Mouse (Mus musculus) lung, postnatal 4 days (tissue): ENCODE measurements at regions not wholly inside any gene's neighbourhood (a gene's known extent, or its start where the extent isn't known, plus 50 kb on each side); places are given as distances from the start of the nearest gene placed in this dataset.

Source experiments
- DNase-seq, 2 experiments: peaks; one replicate each; pipeline ENCODE4 v3.0.0; 2021

GRCm38 (mm10) chr11:117538732-117539131 is 54.6 kb downstream of the Gm11733 start:
- no peak for DNase-seq

- no peak for DNase-seq
These were observed 56.4 kb downstream of the Gm11733 start for GRCm38 (mm10) chr11:117540609-117541008.

GRCm38 (mm10) chr11:117541205-117541884 is 57.2 kb downstream of the Gm11733 start:
- peak; percentile 60 to 79 for DNase-seq

GRCm38 (mm10) chr11:117543191-117543590 is 59.0 kb downstream of the Gm11733 start:
- DNase-seq = no peak

GRCm38 (mm10) chr11:117544507-117544906 is 60.3 kb downstream of the Gm11733 start:
- DNase-seq = no peak

GRCm38 (mm10) chr11:117544926-117545325 is 60.8 kb downstream of the Gm11733 start:
- DNase-seq = no peak

- no peak for DNase-seq
These were observed 67.8 kb downstream of the Gm11733 start for GRCm38 (mm10) chr11:117551926-117552325.

GRCm38 (mm10) chr11:117552430-117552969 is 68.3 kb downstream of the Gm11733 start:
- DNase-seq = no peak

GRCm38 (mm10) chr11:117554111-117554510 is 69.9 kb downstream of the Gm11733 start:
- peak in 1 of 2 experiments; percentile 18 for DNase-seq

- DNase-seq = peak; percentile 31 to 62
These were observed 73.6 kb downstream of the Gm11733 start for GRCm38 (mm10) chr11:117557474-117558381.

GRCm38 (mm10) chr11:117559839-117560238 is 75.7 kb downstream of the Gm11733 start:
- DNase-seq = no peak

- DNase-seq = no peak
These were observed 83.9 kb downstream of the Gm11733 start for GRCm38 (mm10) chr11:117567961-117568605.

GRCm38 (mm10) chr11:117568606-117568991 is 84.4 kb downstream of the Gm11733 start:
- DNase-seq = peak; percentile 47 to 54

- no peak for DNase-seq
These were observed 84.5 kb upstream of the Tnrc6c start for GRCm38 (mm10) chr11:117569566-117570101.

GRCm38 (mm10) chr11:117571858-117572257 is 82.2 kb upstream of the Tnrc6c start:
- no peak for DNase-seq

GRCm38 (mm10) chr11:117574721-117575120 is 79.4 kb upstream of the Tnrc6c start:
- peak; percentile 51 to 82 for DNase-seq

GRCm38 (mm10) chr11:117579121-117579520 is 75.0 kb upstream of the Tnrc6c start:
- DNase-seq = no peak

- no peak for DNase-seq
These were observed 74.4 kb upstream of the Tnrc6c start for GRCm38 (mm10) chr11:117579720-117580119.

- no peak for DNase-seq
These were observed 70.6 kb upstream of the Tnrc6c start for GRCm38 (mm10) chr11:117583478-117583877.

GRCm38 (mm10) chr11:117585556-117585955 is 68.5 kb upstream of the Tnrc6c start:
- no peak for DNase-seq

GRCm38 (mm10) chr11:117586063-117586462 is 68.0 kb upstream of the Tnrc6c start:
- DNase-seq = no peak

GRCm38 (mm10) chr11:117586857-117587425 is 67.1 kb upstream of the Tnrc6c start:
- DNase-seq = no peak
